Comparison of ENCODE assay signal across 8 mouse cellular contexts in the genomic region with DNA sequence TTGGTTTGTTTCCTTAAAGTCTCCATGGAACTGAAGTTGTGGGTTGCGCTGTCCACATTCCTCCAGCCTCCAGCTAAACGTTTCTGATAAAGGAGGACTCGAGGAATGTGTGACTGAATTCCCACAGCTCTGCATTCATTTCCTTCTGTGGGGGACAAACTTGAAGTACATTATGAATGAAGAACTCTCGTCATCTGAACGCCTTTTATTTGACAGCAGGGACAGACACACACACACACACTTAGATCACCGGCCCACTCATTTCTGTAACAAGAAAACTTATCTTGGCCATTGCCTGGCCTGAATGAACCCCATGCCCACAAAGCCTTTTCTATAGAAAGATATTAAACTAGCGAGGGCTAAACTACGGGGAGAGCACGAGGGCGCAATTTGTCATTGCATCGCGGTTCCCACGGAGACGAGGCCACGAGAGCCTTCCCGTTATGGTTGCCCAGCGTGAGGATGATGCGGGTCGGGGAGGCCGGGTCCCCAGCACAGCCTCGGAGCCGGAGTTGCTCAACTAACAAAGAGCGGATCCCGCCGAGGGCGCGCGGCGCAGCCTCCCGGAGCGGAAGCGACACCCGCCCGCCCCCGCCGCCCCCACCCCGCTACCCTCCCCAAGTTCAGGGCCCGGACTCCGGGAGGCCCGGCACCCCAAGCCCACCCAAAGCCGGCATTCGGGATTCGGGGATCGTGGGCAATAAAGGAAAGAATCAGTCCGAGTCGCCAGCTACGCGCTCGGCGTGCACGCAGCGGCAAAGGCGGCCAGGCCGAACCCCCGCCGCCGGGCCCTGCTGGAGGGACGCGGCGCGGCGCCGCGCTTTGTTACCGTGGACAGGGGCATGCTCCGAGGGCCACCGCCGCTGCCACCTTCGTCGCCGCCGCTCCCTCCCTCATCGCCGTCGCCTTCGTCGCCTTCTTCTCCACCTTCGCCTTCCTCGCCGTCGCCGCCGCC. TPM values are rescaled to one million over a fixed set of nuclear protein-coding genes. Genes with fewer than 3 reads are reported as not detected.
DNase-seq lines count a peak whose midpoint lies in the region; ATAC-seq and TF ChIP-seq lines count a peak whose summit lies in the region.

No protein-coding gene starts in this region.

- no peaks in the 10 kb centered on the region for H3K27me3 ChIP-seq in embryonic facial prominence, embryonic 11.5 days (ENCODE audit: control insufficient read depth, insufficient read depth, low read length)
- H3K27me3 ChIP-seq in heart, embryonic 12.5 days (replicated peaks): no peaks in the 10 kb centered on the region
- no peaks in the 10 kb centered on the region for H3K27me3 ChIP-seq in lung, postnatal 0 days (replicated peaks; ENCODE audit: insufficient read depth, low read length)

- no peaks in the 10 kb centered on the region for H3K4me1 ChIP-seq in embryonic facial prominence, embryonic 11.5 days (ENCODE audit: control insufficient read depth, insufficient read depth, low read length)
- peaks cover 21% of the 10 kb centered on the region for H3K4me1 ChIP-seq in heart, embryonic 12.5 days (replicated peaks)
- H3K4me1 ChIP-seq in lung, postnatal 0 days (ENCODE audit: insufficient read depth, low read depth, low read length): peaks cover 9% of the 10 kb centered on the region; the same call in 1 of the 2 replicates

- WGBS in embryonic facial prominence, embryonic 11.5 days: under 1% methylated on average over 74 of the region's 83 CpGs
- under 1% methylated on average over 74 of the region's 83 CpGs for WGBS in heart, embryonic 12.5 days
- WGBS in lung, postnatal 0 days: 1% methylated on average over 50 of the region's 83 CpGs

- H3K4me2 ChIP-seq in embryonic facial prominence, embryonic 11.5 days (ENCODE audit: low read depth, low read length): peak overlapping the region; percentile 53
- peak overlapping the region; percentile 81 for H3K4me2 ChIP-seq in heart, embryonic 12.5 days
- H3K4me2 ChIP-seq in lung, postnatal 0 days (replicated peaks; ENCODE audit: low read depth, low read length): peak overlapping the region; percentile 67

- no peak; the same call in 1 of the 2 replicates for ATAC-seq in embryonic facial prominence, embryonic 11.5 days (replicated peaks; ENCODE audit: insufficient number of reproducible peaks, low FRiP score, low TSS enrichment, low read depth)
- ATAC-seq in heart, embryonic 12.5 days (ENCODE audit: insufficient number of reproducible peaks, low FRiP score): peak; percentile 17; the same call in 1 of the 2 replicates
- no peak for ATAC-seq in lung, postnatal 0 days

- H3K9ac ChIP-seq in embryonic facial prominence, embryonic 11.5 days (replicated peaks; ENCODE audit: low read length): peak overlapping the region; percentile 99
- H3K9ac ChIP-seq in heart, embryonic 12.5 days: peak overlapping the region; percentile 99
- peak overlapping the region; percentile 97 for H3K9ac ChIP-seq in lung, postnatal 0 days (replicated peaks; ENCODE audit: low read depth)

- no peak for TF ChIP-seq EP300 in lung, postnatal 0 days (IDR thresholded peaks at IDR 0.05)

- H3K9me3 ChIP-seq in embryonic facial prominence, embryonic 11.5 days (replicated peaks; ENCODE audit: control insufficient read depth, low read length): no peaks in the 10 kb centered on the region
- H3K9me3 ChIP-seq in heart, embryonic 12.5 days (replicated peaks): no peaks in the 10 kb centered on the region
- H3K9me3 ChIP-seq in lung, postnatal 0 days (ENCODE audit: low read length): no peaks in the 10 kb centered on the region

- H3K36me3 ChIP-seq in embryonic facial prominence, embryonic 11.5 days (replicated peaks; ENCODE audit: control insufficient read depth, insufficient read depth, low read depth, low read length): no peaks in the 10 kb centered on the region
- H3K36me3 ChIP-seq in heart, embryonic 12.5 days: no peaks in the 10 kb centered on the region
- H3K36me3 ChIP-seq in lung, postnatal 0 days (ENCODE audit: insufficient read depth, low read length): no peaks in the 10 kb centered on the region

- no peak for TF ChIP-seq CTCF in lung, postnatal 0 days (IDR thresholded peaks at IDR 0.05)

- peak overlapping the region; percentile 99 for H3K27ac ChIP-seq in embryonic facial prominence, embryonic 11.5 days (replicated peaks; ENCODE audit: low read depth, low read length)
- H3K27ac ChIP-seq in heart, embryonic 12.5 days (ENCODE audit: poor library complexity, severe bottlenecking): peak overlapping the region; percentile 100
- H3K27ac ChIP-seq in lung, postnatal 0 days (ENCODE audit: low read length): peak overlapping the region; percentile 99

- H3K4me3 ChIP-seq in embryonic facial prominence, embryonic 11.5 days (ENCODE audit: low read depth, low read length): peak overlapping the region; percentile 98
- peak overlapping the region; percentile 94 for H3K4me3 ChIP-seq in heart, embryonic 12.5 days
- peak overlapping the region; percentile 100 for H3K4me3 ChIP-seq in lung, postnatal 0 days (ENCODE audit: low read depth, low read length)

- DNase-seq in CD8-positive naive resting alpha-beta T cell, adult 2 months (ENCODE audit: low read depth in 2 of 2, low spot score in 2 of 2): peak; percentile 36 to 40
- peak; percentile 76 for DNase-seq in adrenal gland, postnatal 10 days
- DNase-seq in embryonic facial prominence, embryonic 11.5 days (ENCODE audit: low spot score): peak; percentile 68
- DNase-seq in kidney, postnatal 10 days: peak; percentile 78
- DNase-seq in lung, postnatal 0 days (ENCODE audit: low spot score): peak; percentile 78
- peak; percentile 46 for DNase-seq in ovary, postnatal 36 days (ENCODE audit: low spot score)
- peak; percentile 79 for DNase-seq in thymus, postnatal 25 days

RNA-seq across cellular contexts. Expression of gene Hnrnpll, which starts 1.0 kb away (rescaled TPM):
- total RNA-seq in adrenal gland, postnatal 10 days (2021): 10 to 100 TPM; 45.4 to 57.6 TPM
- polyA plus RNA-seq in embryonic facial prominence, embryonic 11.5 days (2014; fragmentation: Nextera tagmentation; extraction: Ambion mirVana): 114 and 127 TPM in 2 replicates
- polyA plus RNA-seq in heart, embryonic 12.5 days (2016; fragmentation: Nextera tagmentation; extraction: Ambion mirVana): 60.6 and 63.5 TPM in 2 replicates
- 30.2 and 31.2 TPM in 2 replicates for polyA plus RNA-seq in lung, postnatal 0 days (2015; fragmentation: Nextera tagmentation; extraction: Ambion mirVana)
